In genomic region chr12:33110894-33111471, GRCm38 (mm10) we compare ENCODE assay signal across 9 mouse cellular contexts. TPM values are rescaled to one million over a fixed set of nuclear protein-coding genes. Genes with fewer than 3 reads are reported as not detected.
DNase-seq lines count a peak whose midpoint lies in the region; ATAC-seq and TF ChIP-seq lines count a peak whose summit lies in the region.
"Had no signal": no experiment of that assay in that cellular context is flagged by ENCODE, and none has a peak within 500 bp of the region (broad histone marks: within the 10 kb centered on the region; RNA-seq: fewer than 3 reads in every experiment).

No protein-coding gene starts in this region.

- H3K27ac ChIP-seq in forebrain, embryonic 13.5 days = peak overlapping the region; percentile 69
- H3K27ac ChIP-seq in hindbrain, embryonic 12.5 days = peak overlapping the region; percentile 70
- peak overlapping the region; percentile 52 for H3K27ac ChIP-seq in macrophage
- H3K27ac ChIP-seq in testis, adult 2 months (ENCODE audit: control insufficient read depth, insufficient read depth, low read depth, low read length) = peak overlapping the region; percentile 56

- peak; percentile 67 for ATAC-seq in forebrain, embryonic 13.5 days
- peak; percentile 57 for ATAC-seq in hindbrain, embryonic 12.5 days (ENCODE audit: low FRiP score)
- no peak for ATAC-seq in erythroid progenitor cell, adult 5-6 weeks (replicated peaks; ENCODE audit: low FRiP score, poor library complexity, severe bottlenecking)

- WGBS in forebrain, embryonic 13.5 days = 16% methylated on average over 14 of the region's 14 CpGs
- 25% methylated on average over 14 of the region's 14 CpGs for WGBS in hindbrain, embryonic 12.5 days
- WGBS in macrophage (ENCODE audit: missing documents) = 17% methylated on average over 14 of the region's 14 CpGs

- H3K4me2 ChIP-seq in forebrain, embryonic 13.5 days = no peak overlapping the region
- no peak overlapping the region; the same call in 1 of the 2 replicates for H3K4me2 ChIP-seq in hindbrain, embryonic 12.5 days (replicated peaks)

- peaks cover 25% of the 10 kb centered on the region for H3K27me3 ChIP-seq in forebrain, embryonic 13.5 days
- no peaks in the 10 kb centered on the region for H3K27me3 ChIP-seq in hindbrain, embryonic 12.5 days
- H3K27me3 ChIP-seq in testis, adult 2 months (ENCODE audit: control insufficient read depth, insufficient read depth, low read length) = no peaks in the 10 kb centered on the region

- no peaks in the 10 kb centered on the region for H3K9me3 ChIP-seq in forebrain, embryonic 13.5 days (replicated peaks)
- no peaks in the 10 kb centered on the region for H3K9me3 ChIP-seq in hindbrain, embryonic 12.5 days (replicated peaks)

- H3K9ac ChIP-seq in forebrain, embryonic 13.5 days = no peak overlapping the region
- H3K9ac ChIP-seq in hindbrain, embryonic 12.5 days = no peak overlapping the region

- TF ChIP-seq CTCF in testis, adult 2 months (IDR thresholded peaks at IDR 0.05; ENCODE audit: control insufficient read depth, insufficient read depth, insufficient replicate concordance, low read depth, low read length) = no peak

- H3K36me3 ChIP-seq in forebrain, embryonic 13.5 days (ENCODE audit: poor library complexity, severe bottlenecking) = no peaks in the 10 kb centered on the region
- no peaks in the 10 kb centered on the region for H3K36me3 ChIP-seq in hindbrain, embryonic 12.5 days
- no peaks in the 10 kb centered on the region for H3K36me3 ChIP-seq in macrophage (ENCODE audit: inconsistent target)
- no peaks in the 10 kb centered on the region for H3K36me3 ChIP-seq in testis, adult 2 months (ENCODE audit: control insufficient read depth, insufficient read depth, low read length)

- no peaks in the 10 kb centered on the region for H3K79me2 ChIP-seq in macrophage (ENCODE audit: inconsistent target)

- no peak for TF ChIP-seq POLR2A in testis, adult 2 months (IDR thresholded peaks at IDR 0.05; ENCODE audit: control insufficient read depth, low read depth, low read length)

- peaks cover 32% of the 10 kb centered on the region for H3K4me1 ChIP-seq in forebrain, embryonic 13.5 days
- H3K4me1 ChIP-seq in hindbrain, embryonic 12.5 days = peaks cover 31% of the 10 kb centered on the region
- H3K4me1 ChIP-seq in testis, adult 2 months (ENCODE audit: control insufficient read depth, insufficient read depth, low read length) = peaks cover 2% of the 10 kb centered on the region; the same call in 1 of the 2 replicates

- DNase-seq in 3134 (ENCODE audit: extremely low read depth, insufficient read length, low spot score) = peak; percentile 35
- DNase-seq in MEL-GATA-1-ER (ENCODE audit: extremely low read depth, low read depth) = peak; percentile 46
- DNase-seq in layer of hippocampus, postnatal 14 days (ENCODE audit: low spot score in 2 of 2) = peak; percentile 34 to 68

- no peak overlapping the region for H3K4me3 ChIP-seq in forebrain, embryonic 13.5 days
- H3K4me3 ChIP-seq in hindbrain, embryonic 12.5 days = no peak overlapping the region
- H3K4me3 ChIP-seq in macrophage (ENCODE audit: inconsistent target) = no peak overlapping the region
- H3K4me3 ChIP-seq in testis, adult 2 months (ENCODE audit: control insufficient read depth, low read depth, low read length) = no peak overlapping the region

RNA-seq across cellular contexts. Expression of gene Cdhr3, which starts 18.3 kb away (rescaled TPM):
- 0.13 and 0.39 TPM in 2 replicates for polyA plus RNA-seq in forebrain, embryonic 13.5 days (2015; fragmentation: Nextera tagmentation; extraction: Ambion mirVana)
- polyA plus RNA-seq in hindbrain, embryonic 12.5 days (2016; fragmentation: Nextera tagmentation; extraction: Ambion mirVana) = 0.25 and 0.69 TPM in 2 replicates
- total RNA-seq in layer of hippocampus, postnatal 14 days (2021) = 1 to 10 TPM in 1 of 2 experiments, under 1 TPM in 1; 0.76 to 2.5 TPM
- under 1 TPM in 1 of 26 experiments, not detected in 25; 0.35 TPM for total RNA-seq in macrophage (2018; cell fraction: chromatin; rRNA removed)
- under 1 TPM in 3 of 26 experiments, not detected in 23; under 0.01 to 0.04 (median 0.03) TPM for total RNA-seq in macrophage (2018; cell fraction: cytosol; rRNA removed)
- under 1 TPM in 1 of 26 experiments, not detected in 25; 0.18 TPM for total RNA-seq in macrophage (2018; cell fraction: nucleus; rRNA removed)
- polyA plus RNA-seq in macrophage (2018) = not detected in 3 replicates
- 0.02 TPM in 1 of 2 replicates, not detected in the other for polyA plus RNA-seq in testis, adult 2 months (2012; rRNA removed)
- not detected in 2 replicates for total RNA-seq in erythroid progenitor cell, adult 5-6 weeks (2015; ENCODE audit: low replicate concordance)
- not detected in 2 replicates for total RNA-seq in erythroid progenitor cell, adult 5-6 weeks (2017; ENCODE audit: low replicate concordance)
- total RNA-seq: neutrophil, adult 5-6 weeks had no signal

RNA-seq across cellular contexts. Expression of gene Atxn7l1, which starts 36.5 kb away (rescaled TPM):
- 13.9 and 15.4 TPM in 2 replicates for polyA plus RNA-seq in forebrain, embryonic 13.5 days (2015; fragmentation: Nextera tagmentation; extraction: Ambion mirVana)
- polyA plus RNA-seq in hindbrain, embryonic 12.5 days (2016; fragmentation: Nextera tagmentation; extraction: Ambion mirVana) = 18.4 and 18.5 TPM in 2 replicates
- 10 to 100 TPM; 46.3 to 47.5 TPM for total RNA-seq in layer of hippocampus, postnatal 14 days (2021)
- 100 to 1,000 TPM; 107 to 302 (median 207) TPM for total RNA-seq in macrophage (2018; cell fraction: chromatin; rRNA removed)
- 100 to 1,000 TPM in 4 of 26 experiments, 10 to 100 TPM in 22; 56.2 to 116 (median 76.1) TPM for total RNA-seq in macrophage (2018; cell fraction: cytosol; rRNA removed)
- 100 to 1,000 TPM; 116 to 257 (median 175) TPM for total RNA-seq in macrophage (2018; cell fraction: nucleus; rRNA removed)
- 37.6 to 70.4 TPM (median 46.0 TPM) in 3 replicates for polyA plus RNA-seq in macrophage (2018)
- 176 and 194 TPM in 2 replicates for polyA plus RNA-seq in testis, adult 2 months (2012; rRNA removed)
- 127 and 158 TPM in 2 replicates for total RNA-seq in erythroid progenitor cell, adult 5-6 weeks (2015; ENCODE audit: low replicate concordance)
- total RNA-seq in erythroid progenitor cell, adult 5-6 weeks (2017; ENCODE audit: low replicate concordance) = 70.7 and 76.5 TPM in 2 replicates
